Comparison of ENCODE assay signal across 10 mouse cellular contexts in genomic region chr8:12912011-12912410, GRCm38 (mm10). TPM values are rescaled to one million over a fixed set of nuclear protein-coding genes. Genes with fewer than 3 reads are reported as not detected.
DNase-seq lines count a peak whose midpoint lies in the region; ATAC-seq and TF ChIP-seq lines count a peak whose summit lies in the region.
"Had no signal": no experiment of that assay in that cellular context is flagged by ENCODE, and none has a peak within 500 bp of the region (broad histone marks: within the 10 kb centered on the region; RNA-seq: fewer than 3 reads in every experiment).

No protein-coding gene starts in this region.

- H3K36me3 ChIP-seq in midbrain, embryonic 13.5 days, result 0 out of 2 replicates have a peak, but pooled peaks cover 2% of the 10 kb centered on the region
- no peaks in the 10 kb centered on the region for H3K36me3 ChIP-seq in midbrain, embryonic 14.5 days (ENCODE audit: control insufficient read depth, insufficient read depth, low read length)
- H3K36me3 ChIP-seq in embryonic facial prominence, embryonic 11.5 days (replicated peaks; ENCODE audit: control insufficient read depth, insufficient read depth, low read depth, low read length), result no peaks in the 10 kb centered on the region
- no peaks in the 10 kb centered on the region for H3K36me3 ChIP-seq in kidney, postnatal 0 days (ENCODE audit: insufficient read depth, low read length)
- H3K36me3 ChIP-seq: heart, embryonic 12.5 days had no signal

- H3K9me3 ChIP-seq in midbrain, embryonic 13.5 days, result no peaks in the 10 kb centered on the region
- no peaks in the 10 kb centered on the region for H3K9me3 ChIP-seq in midbrain, embryonic 14.5 days (ENCODE audit: control insufficient read depth, low read length)
- H3K9me3 ChIP-seq in embryonic facial prominence, embryonic 11.5 days (replicated peaks; ENCODE audit: control insufficient read depth, low read length), result no peaks in the 10 kb centered on the region
- no peaks in the 10 kb centered on the region for H3K9me3 ChIP-seq in kidney, postnatal 0 days (replicated peaks; ENCODE audit: low read length)
- H3K9me3 ChIP-seq: heart, embryonic 12.5 days had no signal

- H3K4me3 ChIP-seq in midbrain, embryonic 13.5 days (replicated peaks), result no peak overlapping the region
- H3K4me3 ChIP-seq in midbrain, embryonic 14.5 days (replicated peaks; ENCODE audit: low read depth, low read length), result no peak overlapping the region
- H3K4me3 ChIP-seq in embryonic facial prominence, embryonic 11.5 days (ENCODE audit: low read depth, low read length), result no peak overlapping the region
- no peak overlapping the region for H3K4me3 ChIP-seq in kidney, postnatal 0 days (replicated peaks; ENCODE audit: low read depth, low read length)
- H3K4me3 ChIP-seq: erythroblast, embryonic 14.5 days; heart, embryonic 12.5 days had no signal

- no peaks in the 10 kb centered on the region for H3K27me3 ChIP-seq in midbrain, embryonic 13.5 days
- H3K27me3 ChIP-seq in midbrain, embryonic 14.5 days (ENCODE audit: control insufficient read depth, insufficient read depth, low read length), result no peaks in the 10 kb centered on the region
- no peaks in the 10 kb centered on the region for H3K27me3 ChIP-seq in embryonic facial prominence, embryonic 11.5 days (ENCODE audit: control insufficient read depth, insufficient read depth, low read length)
- no peaks in the 10 kb centered on the region for H3K27me3 ChIP-seq in kidney, postnatal 0 days (ENCODE audit: insufficient read depth, low read length)

- ATAC-seq in midbrain, embryonic 13.5 days, result no peak
- no peak for ATAC-seq in midbrain, embryonic 14.5 days (ENCODE audit: low FRiP score, low TSS enrichment)
- peak; percentile 75 for ATAC-seq in embryonic facial prominence, embryonic 11.5 days (replicated peaks; ENCODE audit: insufficient number of reproducible peaks, low FRiP score, low TSS enrichment, low read depth)
- peak; percentile 87 for ATAC-seq in kidney, postnatal 0 days (replicated peaks; ENCODE audit: low FRiP score, low read depth)

- no peak overlapping the region for H3K27ac ChIP-seq in midbrain, embryonic 13.5 days
- H3K27ac ChIP-seq in midbrain, embryonic 14.5 days (replicated peaks; ENCODE audit: low read depth, low read length), result no peak overlapping the region
- no peak overlapping the region for H3K27ac ChIP-seq in embryonic facial prominence, embryonic 11.5 days (replicated peaks; ENCODE audit: low read depth, low read length)
- H3K27ac ChIP-seq in kidney, postnatal 0 days, result 0 out of 2 replicates have a peak overlapping the region, but pooled peaks have one; percentile 21

- H3K4me2 ChIP-seq in midbrain, embryonic 13.5 days (replicated peaks), result no peak overlapping the region
- H3K4me2 ChIP-seq in midbrain, embryonic 14.5 days (ENCODE audit: low read length), result no peak overlapping the region
- no peak overlapping the region for H3K4me2 ChIP-seq in embryonic facial prominence, embryonic 11.5 days (ENCODE audit: low read depth, low read length)
- no peak overlapping the region for H3K4me2 ChIP-seq in kidney, postnatal 0 days (ENCODE audit: low read length)
- H3K4me2 ChIP-seq: heart, embryonic 12.5 days; liver, embryonic 11.5 days had no signal

- TF ChIP-seq CTCF in kidney, postnatal 0 days (IDR thresholded peaks at IDR 0.05; ENCODE audit: low read depth), result no peak

- H3K4me1 ChIP-seq in midbrain, embryonic 13.5 days (replicated peaks), result peaks cover 25% of the 10 kb centered on the region
- peaks cover 3% of the 10 kb centered on the region for H3K4me1 ChIP-seq in midbrain, embryonic 14.5 days (ENCODE audit: control insufficient read depth, insufficient read depth, low read length)
- peaks cover 7% of the 10 kb centered on the region for H3K4me1 ChIP-seq in embryonic facial prominence, embryonic 11.5 days (ENCODE audit: control insufficient read depth, insufficient read depth, low read length)
- H3K4me1 ChIP-seq in kidney, postnatal 0 days (replicated peaks; ENCODE audit: insufficient read depth, low read length), result peaks cover 14% of the 10 kb centered on the region; the same call in 1 of the 2 replicates

- 0 out of 2 replicates have a peak overlapping the region, but pooled peaks have one; percentile 25 for H3K9ac ChIP-seq in midbrain, embryonic 13.5 days (replicated peaks)
- no peak overlapping the region for H3K9ac ChIP-seq in midbrain, embryonic 14.5 days (replicated peaks; ENCODE audit: low read length)
- no peak overlapping the region for H3K9ac ChIP-seq in embryonic facial prominence, embryonic 11.5 days (replicated peaks; ENCODE audit: low read length)
- no peak overlapping the region for H3K9ac ChIP-seq in kidney, postnatal 0 days (ENCODE audit: low read depth, low read length)
- H3K9ac ChIP-seq: heart, embryonic 12.5 days had no signal

- 10% methylated on average over 5 of the region's 5 CpGs for WGBS in midbrain, embryonic 13.5 days
- 7% methylated on average over 5 of the region's 5 CpGs for WGBS in midbrain, embryonic 14.5 days
- WGBS in embryonic facial prominence, embryonic 11.5 days, result 11% methylated on average over 5 of the region's 5 CpGs
- WGBS in kidney, postnatal 0 days, result 21% methylated on average over 5 of the region's 5 CpGs

- no peak for DNase-seq in midbrain, embryonic 14.5 days
- peak; percentile 68 for DNase-seq in embryonic facial prominence, embryonic 11.5 days (ENCODE audit: low spot score)
- DNase-seq in kidney, postnatal 0 days (ENCODE audit: low spot score), result peak; percentile 82
- DNase-seq in yolk sac, embryonic 10.5 days (ENCODE audit: low spot score), result peak; percentile 60
- no peak for DNase-seq in ovary, postnatal 10 days (ENCODE audit: low spot score)
- no peak for DNase-seq in left cerebral cortex, adult 18-20 months (ENCODE audit: low spot score in 2 of 2)

RNA-seq across cellular contexts. Expression of gene Mcf2l, which starts 38.4 kb away (rescaled TPM):
- 130 and 141 TPM in 2 replicates for polyA plus RNA-seq in midbrain, embryonic 13.5 days (2015; fragmentation: Nextera tagmentation; extraction: Ambion mirVana)
- 173 and 174 TPM in 2 replicates for polyA plus RNA-seq in midbrain, embryonic 14.5 days (2014; fragmentation: Nextera tagmentation; extraction: Ambion mirVana)
- polyA plus RNA-seq in embryonic facial prominence, embryonic 11.5 days (2014; fragmentation: Nextera tagmentation; extraction: Ambion mirVana), result 14.8 and 17.6 TPM in 2 replicates
- polyA plus RNA-seq in kidney, postnatal 0 days (2015; fragmentation: Nextera tagmentation; extraction: Ambion mirVana), result 10.9 and 11.2 TPM in 2 replicates
- 100 to 1,000 TPM; 239 to 243 TPM for total RNA-seq in left cerebral cortex, adult 18-20 months (2021)

Comparison
In these comparisons a context has a peak if more than half of its experiments do, and no peak if none do; other contexts are left out.
1. ATAC-seq: peak in embryonic facial prominence, embryonic 11.5 days (single experiment) and kidney, postnatal 0 days (single experiment); none in midbrain, embryonic 13.5 days (single experiment) and midbrain, embryonic 14.5 days (single experiment).
2. DNase-seq: peak in embryonic facial prominence, embryonic 11.5 days (single experiment), kidney, postnatal 0 days (single experiment) and yolk sac, embryonic 10.5 days (single experiment); none in midbrain, embryonic 14.5 days (single experiment), ovary, postnatal 10 days (single experiment) and left cerebral cortex, adult 18-20 months (0 of 2).